9 mouse cellular contexts compared by ENCODE assay signal in genomic region chr6:126154372-126154982, GRCm38 (mm10). TPM values are rescaled to one million over a fixed set of nuclear protein-coding genes. Genes with fewer than 3 reads are reported as not detected.
DNase-seq lines count a peak whose midpoint lies in the region; ATAC-seq and TF ChIP-seq lines count a peak whose summit lies in the region.
"Had no signal": no experiment of that assay in that cellular context is flagged by ENCODE, and none has a peak within 500 bp of the region (broad histone marks: within the 10 kb centered on the region; RNA-seq: fewer than 3 reads in every experiment).

No protein-coding gene starts in this region.

- no peak overlapping the region for H3K4me2 ChIP-seq in forebrain, embryonic 13.5 days

- WGBS in cerebellum, adult 2 months = 38% methylated on average over 8 of the region's 8 CpGs
- WGBS in forebrain, embryonic 13.5 days = 43% methylated on average over 8 of the region's 8 CpGs

- H3K27me3 ChIP-seq in cerebellum, adult 2 months (ENCODE audit: control insufficient read depth, insufficient read depth, low read length) = no peaks in the 10 kb centered on the region
- peaks cover 5% of the 10 kb centered on the region; the same call in 1 of the 2 replicates for H3K27me3 ChIP-seq in forebrain, embryonic 13.5 days

- no peak for TF ChIP-seq POLR2A in cerebellum, adult 2 months (IDR thresholded peaks at IDR 0.05; ENCODE audit: borderline replicate concordance, insufficient read depth, low read length)

- no peak for ATAC-seq in monocyte, adult 5-6 weeks (replicated peaks; ENCODE audit: insufficient number of reproducible peaks, low FRiP score, low TSS enrichment, poor library complexity, severe bottlenecking)
- no peak for ATAC-seq in forebrain, embryonic 13.5 days

- H3K27ac ChIP-seq in layer of hippocampus, adult 2 months = no peak overlapping the region
- no peak overlapping the region for H3K27ac ChIP-seq in cerebellum, adult 2 months (ENCODE audit: insufficient read depth, low read length)
- no peak overlapping the region for H3K27ac ChIP-seq in forebrain, embryonic 13.5 days

- no peaks in the 10 kb centered on the region for H3K9me3 ChIP-seq in forebrain, embryonic 13.5 days (replicated peaks)
- H3K9me3 ChIP-seq: megakaryocyte, embryonic 14.5 days had no signal

- DNase-seq in layer of hippocampus, adult 2 months (ENCODE audit: low spot score in 2 of 2) = no peak
- no peak for DNase-seq in layer of hippocampus, postnatal 14 days (ENCODE audit: low spot score in 2 of 2)
- peak; percentile 62 to 73 for DNase-seq in cerebellum, adult 2 months
- peak; percentile 24 for DNase-seq in heart, postnatal 25 days (ENCODE audit: low spot score)
- peak; percentile 42 for DNase-seq in lung, postnatal 14 days
- no peak for DNase-seq in urinary bladder, postnatal 25 days (ENCODE audit: low spot score)

- H3K4me3 ChIP-seq in layer of hippocampus, adult 2 months = no peak overlapping the region
- H3K4me3 ChIP-seq in cerebellum, adult 2 months (replicated peaks; ENCODE audit: insufficient read depth, low read depth, low read length) = no peak overlapping the region
- H3K4me3 ChIP-seq in forebrain, embryonic 13.5 days = no peak overlapping the region
- H3K4me3 ChIP-seq: megakaryocyte, embryonic 14.5 days had no signal

- H3K36me3 ChIP-seq in forebrain, embryonic 13.5 days (ENCODE audit: poor library complexity, severe bottlenecking) = no peaks in the 10 kb centered on the region

- peak; percentile 73 for TF ChIP-seq CTCF in layer of hippocampus, adult 2 months (conservative IDR thresholded peaks at IDR 0.05)
- peak; percentile 88 for TF ChIP-seq CTCF in cerebellum, adult 2 months (IDR thresholded peaks at IDR 0.05; ENCODE audit: borderline replicate concordance, insufficient read depth, low read depth, low read length)

- peaks cover 8% of the 10 kb centered on the region for H3K4me1 ChIP-seq in cerebellum, adult 2 months (ENCODE audit: control insufficient read depth, insufficient read depth, low read length)
- no peaks in the 10 kb centered on the region for H3K4me1 ChIP-seq in forebrain, embryonic 13.5 days
- H3K4me1 ChIP-seq: megakaryocyte, embryonic 14.5 days had no signal

- H3K9ac ChIP-seq in forebrain, embryonic 13.5 days = no peak overlapping the region

- intact Hi-C loops in heart, postnatal 25 days (cut with DNase I) = loop anchor here (5.0 to 10.0 kb wide), 3 partner anchors 197 to 360 kb away; no protein-coding TSS in a partner anchor

RNA-seq across cellular contexts. Expression of gene Ntf3, which starts 12.2 kb away (rescaled TPM):
- 10 to 100 TPM; 12.5 to 14.0 TPM for total RNA-seq in layer of hippocampus, adult 2 months (2021)
- 10 to 100 TPM in 1 of 2 experiments, 1 to 10 TPM in 1; 8.7 to 11.3 TPM for total RNA-seq in layer of hippocampus, postnatal 14 days (2021)
- polyA plus RNA-seq in cerebellum, adult 2 months (2012; rRNA removed) = 7.9 and 11.8 TPM in 2 replicates
- total RNA-seq in heart, postnatal 25 days (2021) = 1 to 10 TPM; 2.8 to 5.2 TPM
- total RNA-seq in monocyte, adult 5-6 weeks (2017) = not detected in 3 replicates
- polyA plus RNA-seq in forebrain, embryonic 13.5 days (2015; fragmentation: Nextera tagmentation; extraction: Ambion mirVana) = 2.4 and 3.6 TPM in 2 replicates

Comparison
In these comparisons a context has a peak if more than half of its experiments do, and no peak if none do; other contexts are left out.
1. DNase-seq: peak in cerebellum, adult 2 months (2 of 2), heart, postnatal 25 days (single experiment) and lung, postnatal 14 days (single experiment); none in layer of hippocampus, adult 2 months (0 of 2), layer of hippocampus, postnatal 14 days (0 of 2) and urinary bladder, postnatal 25 days (single experiment).